Mouse (Mus musculus): Measurements from ENCODE around the gene Gm7030.
"Not testable (repeated sequence)": the region's sequence is repeated elsewhere in the genome, so short reads cannot be mapped to it uniquely, and the experiment has no call there.

DNA sequence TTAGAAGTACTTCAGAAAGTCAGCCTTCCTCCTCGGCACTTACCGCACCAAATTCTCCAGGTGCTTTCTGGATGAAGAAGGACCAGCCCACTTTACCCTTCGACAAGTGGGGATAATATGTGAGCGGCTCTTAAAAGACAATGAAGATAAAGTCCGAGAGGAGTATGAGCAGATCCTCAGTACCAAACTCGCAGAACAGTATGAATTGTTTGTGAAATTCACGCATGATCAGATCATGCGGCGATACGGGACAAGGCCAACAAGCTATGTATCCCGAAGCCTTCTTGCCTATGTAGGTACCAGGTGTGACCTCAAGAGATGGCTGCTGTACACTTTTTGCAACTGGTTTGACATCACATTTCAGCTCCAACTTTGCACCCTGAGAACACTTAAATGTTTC is 29.0 kb upstream of the Gm7030 start:
- TF ChIP-seq CTCF, EP300 (IDR thresholded peaks at IDR 0.05): not testable (repeated sequence)

All from lung, postnatal 0 days (tissue).